Mouse (Mus musculus) spleen, adult 2 months (tissue): ENCODE data around the gene Gm17662. TPM values are rescaled to one million over a fixed set of nuclear protein-coding genes. Genes with fewer than 3 reads are reported as not detected.

Experiments
- DNase-seq, 2 experiments: peaks; one replicate each; pipeline versions ENCODE4 v3.0.0 to v3.0.0-alpha.2; 2012 to 2021; ENCODE audit warnings: low spot score in 2 of 2, low read depth in 1 of 2
- H3K27ac ChIP-seq: fragments of 200-500 bp; 2 replicates; pipeline ENCODE4 v1.5.1; 2012; ENCODE audit warnings: low read length, inconsistent platforms; ENCODE audit not compliant: insufficient read depth
- H3K27me3 ChIP-seq: fragments of 200-500 bp; 2 replicates; pipeline ENCODE4 v1.6.1; 2012; ENCODE audit warnings: mild to moderate bottlenecking, moderate library complexity, low read length, inconsistent platforms; ENCODE audit not compliant: control insufficient read depth, insufficient read depth
- H3K36me3 ChIP-seq: fragments of 200-500 bp; 2 replicates; pipeline ENCODE4 v1.6.1; 2012; ENCODE audit warnings: mild to moderate bottlenecking, low read length, inconsistent platforms; ENCODE audit not compliant: control insufficient read depth, insufficient read depth
- H3K4me1 ChIP-seq: fragments of 200-500 bp; 2 replicates; pipeline ENCODE4 v1.6.1; 2011; ENCODE audit warnings: inconsistent platforms; ENCODE audit not compliant: control insufficient read depth, insufficient read depth, insufficient read length
- H3K4me3 ChIP-seq: fragments of 200-500 bp; 2 replicates; pipeline ENCODE4 v1.5.1; 2011; ENCODE audit warnings: mild to moderate bottlenecking, inconsistent platforms; ENCODE audit not compliant: insufficient read depth, insufficient read length; ENCODE audit errors: extremely low read depth
- CTCF ChIP-seq: fragments of 200-500 bp; IDR thresholded peaks from 2 replicates; pipeline ENCODE4 v1.5.1; 2011; ENCODE audit warnings: mild to moderate bottlenecking, inconsistent platforms; ENCODE audit not compliant: insufficient read depth, insufficient read length, insufficient replicate concordance; ENCODE audit errors: extremely low read depth
- POLR2A ChIP-seq: fragments of 200-500 bp; IDR thresholded peaks from 2 replicates; pipeline ENCODE4 v1.6.1; 2011; ENCODE audit warnings: low read depth, low read length, inconsistent platforms
- WGBS: fragments of 180-500 bp; shearing (Covaris S2); methylation state at CpG from one replicate; pipeline ENCODE4 v1.1.7; 2018; 5-methylcytosine and 5-hydroxymethylcytosine counted together
- polyA plus RNA-seq: library from polyadenylated mRNA; depleted of rRNA; stranded (reverse); fragments of >200 nt; gene quantifications from 2 replicates; pipeline ENCODE4 v1.2.3, GENCODE M21; 2012

The Gm17662 gene
- polyA plus RNA-seq, 1 experiment, result not detected

- Histone ChIP-seq H3K4me1 (no peaks in the 10 kb centered on the region), H3K27me3 (no peaks in the 10 kb centered on the region), H3K27ac (no peak overlapping the region), H3K36me3 (no peaks in the 10 kb centered on the region), H3K4me3 (no peak overlapping the region)
- TF ChIP-seq POLR2A (no peak), CTCF (no peak)
- DNase-seq, result no peak
- 70% methylated on average over 4 of the region's 4 CpGs for WGBS
Measured at GRCm38 (mm10) chr4:104823597-104824101, 33.5 kb upstream of the Gm17662 start.

GRCm38 (mm10) chr4:104824381-104825077 is 32.6 kb upstream of the Gm17662 start:
- no peak for TF ChIP-seq POLR2A
- 74% methylated on average over 7 of the region's 7 CpGs for WGBS
- Histone ChIP-seq H3K4me1 (no peaks in the 10 kb centered on the region), H3K4me3 (no peak overlapping the region), H3K36me3 (no peaks in the 10 kb centered on the region), H3K27me3 (no peaks in the 10 kb centered on the region), H3K27ac (no peak overlapping the region)
- no peak for DNase-seq

GRCm38 (mm10) chr4:104828939-104829338 is 28.2 kb upstream of the Gm17662 start:
- Histone ChIP-seq H3K36me3 (no peaks in the 10 kb centered on the region), H3K4me1 (no peaks in the 10 kb centered on the region), H3K4me3 (no peak overlapping the region), H3K27ac (no peak overlapping the region), H3K27me3 (no peaks in the 10 kb centered on the region)
- no peak for DNase-seq
- TF ChIP-seq POLR2A, result no peak
- TF ChIP-seq CTCF, result no peak
- WGBS, result 84% methylated on average over 5 of the region's 5 CpGs

- TF ChIP-seq POLR2A (no peak), CTCF (no peak)
- no peak for DNase-seq
- WGBS, result 70% methylated on average over 5 of the region's 5 CpGs
- Histone ChIP-seq H3K36me3 (no peaks in the 10 kb centered on the region), H3K4me1 (no peaks in the 10 kb centered on the region), H3K27me3 (no peaks in the 10 kb centered on the region), H3K4me3 (no peak overlapping the region), H3K27ac (no peak overlapping the region)
Measured at GRCm38 (mm10) chr4:104835096-104835495, 22.0 kb upstream of the Gm17662 start.

GRCm38 (mm10) chr4:104838342-104838741 is 18.8 kb upstream of the Gm17662 start:
- WGBS, result 78% methylated on average over 2 of the region's 2 CpGs
- Histone ChIP-seq H3K27me3 (no peaks in the 10 kb centered on the region), H3K4me1 (no peaks in the 10 kb centered on the region), H3K36me3 (no peaks in the 10 kb centered on the region), H3K4me3 (no peak overlapping the region), H3K27ac (no peak overlapping the region)
- DNase-seq, result no peak
- TF ChIP-seq CTCF (no peak), POLR2A (no peak)

- WGBS, result 89% methylated on average over 5 of the region's 5 CpGs
- Histone ChIP-seq H3K36me3 (no peaks in the 10 kb centered on the region), H3K4me1 (no peaks in the 10 kb centered on the region), H3K27ac (no peak overlapping the region), H3K27me3 (no peaks in the 10 kb centered on the region), H3K4me3 (no peak overlapping the region)
- TF ChIP-seq POLR2A, result no peak
- no peak for TF ChIP-seq CTCF
- no peak for DNase-seq
Measured at GRCm38 (mm10) chr4:104842204-104842603, 14.9 kb upstream of the Gm17662 start.

DNA sequence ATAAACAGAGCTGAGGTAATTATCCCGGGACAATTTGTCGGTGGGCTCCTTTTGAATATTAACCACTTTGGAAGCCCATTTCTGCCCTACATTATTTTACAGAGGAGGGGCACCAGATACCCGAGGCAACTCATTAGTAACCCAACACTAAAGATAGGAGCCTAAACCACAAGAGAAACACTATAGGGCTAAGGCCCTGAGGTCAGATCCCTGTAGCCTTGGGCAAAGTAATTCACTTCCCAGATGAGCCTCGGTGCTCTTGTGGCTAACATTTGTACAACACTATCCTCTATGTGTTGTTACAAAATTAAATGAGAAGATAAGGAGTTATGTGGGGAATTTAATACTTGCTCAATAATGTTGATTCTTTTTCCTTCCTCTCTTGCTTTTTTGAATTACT is 13.6 kb upstream of the Gm17662 start:
- Histone ChIP-seq H3K4me3 (no peak overlapping the region), H3K36me3 (no peaks in the 10 kb centered on the region), H3K27me3 (no peaks in the 10 kb centered on the region), H3K27ac (no peak overlapping the region), H3K4me1 (no peaks in the 10 kb centered on the region)
- WGBS, result 76% methylated on average over 4 of the region's 4 CpGs
- no peak for TF ChIP-seq CTCF
- TF ChIP-seq POLR2A, result no peak
- DNase-seq, result no peak
